Comparison of ENCODE assay signal across 10 mouse cellular contexts in the genomic region with DNA sequence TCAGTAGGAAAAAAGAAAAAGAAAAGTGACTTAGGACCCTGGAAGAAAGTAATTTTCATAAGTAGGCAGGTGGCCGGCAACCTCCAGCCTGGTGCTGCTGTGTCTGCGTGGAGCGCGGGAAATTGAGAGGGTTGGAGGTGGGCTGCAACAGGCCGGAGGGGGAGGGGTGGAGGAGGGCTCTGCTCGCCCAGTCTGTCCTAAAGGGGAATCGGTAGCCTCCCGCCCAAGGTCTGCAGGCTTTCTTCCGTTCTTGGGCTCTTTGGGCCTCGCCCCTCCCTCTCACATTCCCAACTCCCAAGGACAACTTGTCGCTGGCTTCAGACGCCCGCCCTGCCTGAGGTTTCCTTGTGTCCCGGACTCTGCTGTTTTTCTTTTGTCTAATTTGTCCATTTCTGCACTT. TPM values are rescaled to one million over a fixed set of nuclear protein-coding genes. Genes with fewer than 3 reads are reported as not detected.
A peak's percentile ranks its signal among the peaks of the same experiment; 100 is the strongest.
DNase-seq lines count a peak whose midpoint lies in the region; ATAC-seq and TF ChIP-seq lines count a peak whose summit lies in the region.
"Had no signal": no experiment of that assay in that cellular context is flagged by ENCODE, and none has a peak within 500 bp of the region (broad histone marks: within the 10 kb centered on the region; RNA-seq: fewer than 3 reads in every experiment).

No protein-coding gene starts in this region.

- H3K9me3 ChIP-seq in forebrain, postnatal 0 days (ENCODE audit: low read length): no peaks in the 10 kb centered on the region
- H3K9me3 ChIP-seq: liver, embryonic 13.5 days had no signal

- H3K4me2 ChIP-seq in forebrain, postnatal 0 days (ENCODE audit: low read depth): no peak overlapping the region
- H3K4me2 ChIP-seq: liver, embryonic 13.5 days had no signal

- no peaks in the 10 kb centered on the region for H3K36me3 ChIP-seq in forebrain, postnatal 0 days (ENCODE audit: insufficient read depth)
- H3K36me3 ChIP-seq: liver, embryonic 13.5 days had no signal

- no peak overlapping the region for H3K9ac ChIP-seq in forebrain, postnatal 0 days
- H3K9ac ChIP-seq: liver, embryonic 13.5 days had no signal

- peak; percentile 81 for DNase-seq in WW6 (ENCODE audit: low read depth, low spot score)
- peak; percentile 68 for DNase-seq in adrenal gland, postnatal 25 days
- peak; percentile 70 for DNase-seq in kidney, adult 9 months
- DNase-seq in neural tube, embryonic 10.5 days (ENCODE audit: extremely low spot score, low spot score): peak; percentile 56
- DNase-seq in left cerebral cortex, postnatal 10 days (ENCODE audit: extremely low spot score in 1 of 2, low spot score in 2 of 2): no peak
- DNase-seq in forebrain, postnatal 0 days: no peak
- no peak for DNase-seq in thymus, adult 18-20 months
- DNase-seq: cerebellum, adult 18-20 months; liver, embryonic 13.5 days had no signal

- H3K4me3 ChIP-seq in forebrain, postnatal 0 days (ENCODE audit: low read depth, low read length): no peak overlapping the region
- H3K4me3 ChIP-seq: liver, embryonic 13.5 days had no signal

- under 1% methylated on average over 14 of the region's 14 CpGs for WGBS in forebrain, postnatal 0 days

- no peak overlapping the region for H3K27ac ChIP-seq in forebrain, postnatal 0 days (ENCODE audit: low read depth, low read length)
- H3K27ac ChIP-seq: liver, embryonic 13.5 days had no signal

- intact Hi-C loops in left cerebral cortex, postnatal 10 days (cut with DNase I): no loop called here

- ATAC-seq in forebrain, postnatal 0 days: no peak

- H3K27me3 ChIP-seq in forebrain, postnatal 0 days (ENCODE audit: insufficient read depth, low read length): peaks cover 77% of the 10 kb centered on the region

- TF ChIP-seq CTCF in forebrain, postnatal 0 days (IDR thresholded peaks at IDR 0.05; ENCODE audit: low read depth): no peak

- no peaks in the 10 kb centered on the region for H3K4me1 ChIP-seq in forebrain, postnatal 0 days (ENCODE audit: insufficient read depth)
- H3K4me1 ChIP-seq: liver, embryonic 13.5 days had no signal

RNA-seq across cellular contexts. Expression of a gene that starts 20.4 kb away (rescaled TPM):
- 202 and 263 TPM in 2 replicates for total RNA-seq in adrenal gland, postnatal 25 days (2021)
- total RNA-seq in left cerebral cortex, postnatal 10 days (2021): not detected
- not detected in 2 replicates for total RNA-seq in forebrain, postnatal 0 days (2014; rRNA removed)
- not detected in 2 replicates for polyA plus RNA-seq in forebrain, postnatal 0 days (2015; fragmentation: Nextera tagmentation; extraction: Ambion mirVana)
- total RNA-seq: granulocyte monocyte progenitor cell, adult 5-6 weeks had no signal

RNA-seq across cellular contexts. Expression of a gene that starts 30.8 kb away (rescaled TPM):
- 84.9 and 94.6 TPM in 2 replicates for total RNA-seq in adrenal gland, postnatal 25 days (2021)
- not detected for total RNA-seq in left cerebral cortex, postnatal 10 days (2021)
- not detected in 2 replicates for total RNA-seq in forebrain, postnatal 0 days (2014; rRNA removed)
- polyA plus RNA-seq in forebrain, postnatal 0 days (2015; fragmentation: Nextera tagmentation; extraction: Ambion mirVana): not detected in 2 replicates
- total RNA-seq: granulocyte monocyte progenitor cell, adult 5-6 weeks had no signal
- polyA plus RNA-seq: liver, embryonic 13.5 days had no signal

RNA-seq across cellular contexts. Expression of a gene that starts 35.5 kb away (rescaled TPM):
- 54.7 and 58.6 TPM in 2 replicates for total RNA-seq in adrenal gland, postnatal 25 days (2021)
- not detected for total RNA-seq in left cerebral cortex, postnatal 10 days (2021)
- not detected in 2 replicates for total RNA-seq in forebrain, postnatal 0 days (2014; rRNA removed)
- polyA plus RNA-seq in forebrain, postnatal 0 days (2015; fragmentation: Nextera tagmentation; extraction: Ambion mirVana): not detected in 2 replicates
- total RNA-seq: granulocyte monocyte progenitor cell, adult 5-6 weeks had no signal

RNA-seq across cellular contexts. Expression of a gene that starts 41.4 kb away (rescaled TPM):
- 74.4 and 78.8 TPM in 2 replicates for total RNA-seq in adrenal gland, postnatal 25 days (2021)
- total RNA-seq in left cerebral cortex, postnatal 10 days (2021): not detected
- total RNA-seq in forebrain, postnatal 0 days (2014; rRNA removed): not detected in 2 replicates
- polyA plus RNA-seq in forebrain, postnatal 0 days (2015; fragmentation: Nextera tagmentation; extraction: Ambion mirVana): not detected in 2 replicates
- total RNA-seq: granulocyte monocyte progenitor cell, adult 5-6 weeks had no signal

RNA-seq across cellular contexts. Expression of a gene that starts 52.2 kb away (rescaled TPM):
- total RNA-seq in adrenal gland, postnatal 25 days (2021): 36.5 and 36.8 TPM in 2 replicates
- not detected for total RNA-seq in left cerebral cortex, postnatal 10 days (2021)
- total RNA-seq in forebrain, postnatal 0 days (2014; rRNA removed): not detected in 2 replicates
- polyA plus RNA-seq in forebrain, postnatal 0 days (2015; fragmentation: Nextera tagmentation; extraction: Ambion mirVana): not detected in 2 replicates

Comparison
In these comparisons a context has a peak if more than half of its experiments do, and no peak if none do; other contexts are left out.
1. DNase-seq: peak in WW6 (single experiment), adrenal gland, postnatal 25 days (single experiment), kidney, adult 9 months (single experiment) and neural tube, embryonic 10.5 days (single experiment); none in left cerebral cortex, postnatal 10 days (0 of 2), forebrain, postnatal 0 days (single experiment) and thymus, adult 18-20 months (0 of 2).
2. RNA of a gene that starts 20.4 kb away (total RNA-seq): 202 to 263 TPM in adrenal gland, postnatal 25 days; not detected in left cerebral cortex, postnatal 10 days and not detected in forebrain, postnatal 0 days; every median in the first group is over 100 times any median in the second.
3. RNA of a gene that starts 30.8 kb away (total RNA-seq): 84.9 to 94.6 TPM in adrenal gland, postnatal 25 days; not detected in left cerebral cortex, postnatal 10 days and not detected in forebrain, postnatal 0 days; every median in the first group is over 10 times any median in the second.
4. RNA of a gene that starts 35.5 kb away (total RNA-seq): 54.7 to 58.6 TPM in adrenal gland, postnatal 25 days; not detected in left cerebral cortex, postnatal 10 days and not detected in forebrain, postnatal 0 days; every median in the first group is over 10 times any median in the second.